In genomic region chr17:24878117-24878397, GRCm38 (mm10) we compare ENCODE assay signal across 8 mouse cellular contexts. TPM values are rescaled to one million over a fixed set of nuclear protein-coding genes. Genes with fewer than 3 reads are reported as not detected.
A peak's percentile ranks its signal among the peaks of the same experiment; 100 is the strongest.
DNase-seq lines count a peak whose midpoint lies in the region; ATAC-seq lines count a peak whose summit lies in the region.

No protein-coding gene starts in this region.

- intact Hi-C loops in gastrocnemius, postnatal 36 days (cut with DNase I): no loop called here

- DNase-seq in adrenal gland, postnatal 10 days: peak; percentile 79
- DNase-seq in adrenal gland, postnatal 4 days (ENCODE audit: low spot score in 2 of 2): no peak
- peak; percentile 48 to 51 for DNase-seq in gastrocnemius, postnatal 36 days
- peak; percentile 93 to 96 for DNase-seq in kidney, postnatal 25 days
- DNase-seq in lung, postnatal 14 days: peak; percentile 45
- no peak for DNase-seq in B cell, adult 2 months
- no peak for DNase-seq in retina, embryonic 14.5 days (ENCODE audit: low spot score)

- ATAC-seq in granulocyte monocyte progenitor cell, adult 5-6 weeks (replicated peaks; ENCODE audit: poor library complexity, severe bottlenecking): no peak

RNA-seq across cellular contexts. Expression of gene Nubp2, which starts 8.1 kb away (rescaled TPM):
- 10 to 100 TPM; 42.2 to 43.7 TPM for total RNA-seq in adrenal gland, postnatal 10 days (2021)
- 10 to 100 TPM; 51.9 to 55.3 TPM for total RNA-seq in adrenal gland, postnatal 4 days (2021)
- total RNA-seq in gastrocnemius, postnatal 36 days (2021): 10 to 100 TPM; 10.0 TPM
- 103 and 108 TPM in 2 replicates for total RNA-seq in granulocyte monocyte progenitor cell, adult 5-6 weeks (2014; fragmentation: Nextera tagmentation)
- 42.8 and 48.2 TPM in 2 replicates for total RNA-seq in granulocyte monocyte progenitor cell, adult 5-6 weeks (2017)

RNA-seq across cellular contexts. Expression of gene Spsb3, which starts 8.4 kb away (rescaled TPM):
- total RNA-seq in adrenal gland, postnatal 10 days (2021): 10 to 100 TPM; 31.5 to 35.6 TPM
- total RNA-seq in adrenal gland, postnatal 4 days (2021): 10 to 100 TPM; 35.5 to 37.8 TPM
- 10 to 100 TPM; 25.4 to 31.0 TPM for total RNA-seq in gastrocnemius, postnatal 36 days (2021)
- total RNA-seq in granulocyte monocyte progenitor cell, adult 5-6 weeks (2014; fragmentation: Nextera tagmentation): 15.7 and 29.3 TPM in 2 replicates
- 10.4 and 15.8 TPM in 2 replicates for total RNA-seq in granulocyte monocyte progenitor cell, adult 5-6 weeks (2017)

RNA-seq across cellular contexts. Expression of gene Igfals, which starts 12.3 kb away (rescaled TPM):
- total RNA-seq in adrenal gland, postnatal 10 days (2021): 10 to 100 TPM in 1 of 2 experiments, 1 to 10 TPM in 1; 9.1 to 17.1 TPM
- total RNA-seq in adrenal gland, postnatal 4 days (2021): 1 to 10 TPM; 2.0 to 7.4 TPM
- 1 to 10 TPM; 3.3 to 3.8 TPM for total RNA-seq in gastrocnemius, postnatal 36 days (2021)
- not detected in 2 replicates for total RNA-seq in granulocyte monocyte progenitor cell, adult 5-6 weeks (2014; fragmentation: Nextera tagmentation)
- total RNA-seq in granulocyte monocyte progenitor cell, adult 5-6 weeks (2017): not detected in 2 replicates

RNA-seq across cellular contexts. Expression of gene Eme2, which starts 16.8 kb away (rescaled TPM):
- total RNA-seq in adrenal gland, postnatal 10 days (2021): 10 to 100 TPM; 30.2 to 45.4 TPM
- 10 to 100 TPM; 63.5 to 66.9 TPM for total RNA-seq in adrenal gland, postnatal 4 days (2021)
- 10 to 100 TPM in 1 of 2 experiments, 1 to 10 TPM in 1; 9.3 to 10.2 TPM for total RNA-seq in gastrocnemius, postnatal 36 days (2021)
- total RNA-seq in granulocyte monocyte progenitor cell, adult 5-6 weeks (2014; fragmentation: Nextera tagmentation): 8.9 and 15.1 TPM in 2 replicates
- 12.5 and 14.9 TPM in 2 replicates for total RNA-seq in granulocyte monocyte progenitor cell, adult 5-6 weeks (2017)

RNA-seq across cellular contexts. Expression of gene Mrps34, which starts 16.9 kb away (rescaled TPM):
- total RNA-seq in adrenal gland, postnatal 10 days (2021): 100 to 1,000 TPM; 123 to 140 TPM
- 100 to 1,000 TPM; 135 to 137 TPM for total RNA-seq in adrenal gland, postnatal 4 days (2021)
- total RNA-seq in gastrocnemius, postnatal 36 days (2021): 10 to 100 TPM; 84.6 to 90.2 TPM
- total RNA-seq in granulocyte monocyte progenitor cell, adult 5-6 weeks (2014; fragmentation: Nextera tagmentation): 62.0 and 75.0 TPM in 2 replicates
- 36.7 and 41.9 TPM in 2 replicates for total RNA-seq in granulocyte monocyte progenitor cell, adult 5-6 weeks (2017)

Comparison
In these comparisons a context has a peak if more than half of its experiments do, and no peak if none do; other contexts are left out.
1. DNase-seq: peak in adrenal gland, postnatal 10 days (single experiment), gastrocnemius, postnatal 36 days (2 of 2), kidney, postnatal 25 days (2 of 2) and lung, postnatal 14 days (single experiment); none in adrenal gland, postnatal 4 days (0 of 2), B cell, adult 2 months (0 of 2) and retina, embryonic 14.5 days (single experiment).